Mouse (Mus musculus): ENCODE measurements around the gene BC049352. TPM values are rescaled to one million over a fixed set of nuclear protein-coding genes. Genes with fewer than 3 reads are reported as not detected.

Gene BC049352
- total and polyA plus RNA-seq, 3 experiments: not detected

DNA sequence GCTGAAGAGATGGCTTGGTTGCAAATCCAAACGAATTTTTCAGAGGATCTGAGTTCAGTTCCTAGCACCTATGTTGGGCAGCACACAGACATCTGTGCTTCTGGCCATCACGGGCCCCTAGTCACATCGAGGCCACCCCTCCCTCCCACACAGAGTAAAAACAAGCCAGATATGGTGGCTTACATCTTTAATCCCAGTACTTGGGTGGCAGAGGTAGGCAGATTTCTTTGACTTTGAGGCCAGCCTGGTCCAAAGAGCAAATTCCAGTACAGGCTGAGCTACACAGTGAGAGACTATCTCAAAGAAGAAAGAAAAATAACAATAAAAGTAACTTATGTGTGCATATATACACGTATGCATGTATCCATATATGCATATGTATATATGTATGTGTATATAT is 24.3 kb downstream of the BC049352 start:
- Histone ChIP-seq H3K4me3 (ENCODE audit: control insufficient read depth in 1 of 2, insufficient read depth in 1 of 2, low read depth in 2 of 2, low read length in 2 of 2) (no peak overlapping the region), H3K9me3 (replicated peaks; ENCODE audit: insufficient read depth, low read length) (no peaks in the 10 kb centered on the region), H3K36me3 (ENCODE audit: control insufficient read depth in 1 of 2, insufficient read depth in 2 of 2, low read length in 2 of 2) (peaks cover 0 to 26% of the 10 kb centered on the region in 2 experiments; a peak in 2 of 4 replicates), H3K4me1 (ENCODE audit: control insufficient read depth in 1 of 2, insufficient read depth in 2 of 2, low read length in 2 of 2) (peaks cover 25 to 38% of the 10 kb centered on the region in 2 experiments), H3K9ac (ENCODE audit: control insufficient read depth, low read depth, low read length, poor library complexity, severe bottlenecking) (no peak overlapping the region), H3K27me3 (ENCODE audit: control insufficient read depth in 1 of 2, insufficient read depth in 2 of 2, low read length in 2 of 2) (no peaks in the 10 kb centered on the region), H3K79me2 (ENCODE audit: control insufficient read depth, insufficient read depth, low read length, poor library complexity) (no peaks in the 10 kb centered on the region), H3K27ac (ENCODE audit: control insufficient read depth, low read depth, low read length) (peak overlapping the region; percentile 0; the same call in 1 of the 2 replicates)
- no peak for DNase-seq (ENCODE audit: low read depth, low spot score)
- no peak for TF ChIP-seq UBTF (IDR thresholded peaks at IDR 0.05; ENCODE audit: borderline replicate concordance, insufficient read depth, low read depth, low read length)
- TF ChIP-seq SMC3 (IDR thresholded peaks at IDR 0.05; ENCODE audit: low read depth, low read length): no peak
- no peak for TF ChIP-seq MXI1 (IDR thresholded peaks at IDR 0.05; ENCODE audit: low read depth, low read length)
- TF ChIP-seq TCF12 (IDR thresholded peaks at IDR 0.05; ENCODE audit: low read depth, low read length): no peak
- TF ChIP-seq EP300 (IDR thresholded peaks at IDR 0.05; ENCODE audit: low read depth in 1 of 2, low read length in 2 of 2): no peak
- TF ChIP-seq ELF1 (IDR thresholded peaks at IDR 0.05; ENCODE audit: low read depth, low read length): no peak
- TF ChIP-seq SIN3A (IDR thresholded peaks at IDR 0.05; ENCODE audit: low read length): no peak
- TF ChIP-seq CHD1 (IDR thresholded peaks at IDR 0.05; ENCODE audit: low read depth, low read length): no peak
- no peak for TF ChIP-seq RAD21 (IDR thresholded peaks at IDR 0.05; ENCODE audit: low read depth, low read length)
- no peak for TF ChIP-seq USF2 (IDR thresholded peaks at IDR 0.05; ENCODE audit: borderline replicate concordance in 1 of 2, insufficient read depth in 1 of 2, low read depth in 1 of 2, low read length in 2 of 2)
- no peak for TF ChIP-seq ZKSCAN1 (IDR thresholded peaks at IDR 0.05; ENCODE audit: low read depth, low read length)

DNA sequence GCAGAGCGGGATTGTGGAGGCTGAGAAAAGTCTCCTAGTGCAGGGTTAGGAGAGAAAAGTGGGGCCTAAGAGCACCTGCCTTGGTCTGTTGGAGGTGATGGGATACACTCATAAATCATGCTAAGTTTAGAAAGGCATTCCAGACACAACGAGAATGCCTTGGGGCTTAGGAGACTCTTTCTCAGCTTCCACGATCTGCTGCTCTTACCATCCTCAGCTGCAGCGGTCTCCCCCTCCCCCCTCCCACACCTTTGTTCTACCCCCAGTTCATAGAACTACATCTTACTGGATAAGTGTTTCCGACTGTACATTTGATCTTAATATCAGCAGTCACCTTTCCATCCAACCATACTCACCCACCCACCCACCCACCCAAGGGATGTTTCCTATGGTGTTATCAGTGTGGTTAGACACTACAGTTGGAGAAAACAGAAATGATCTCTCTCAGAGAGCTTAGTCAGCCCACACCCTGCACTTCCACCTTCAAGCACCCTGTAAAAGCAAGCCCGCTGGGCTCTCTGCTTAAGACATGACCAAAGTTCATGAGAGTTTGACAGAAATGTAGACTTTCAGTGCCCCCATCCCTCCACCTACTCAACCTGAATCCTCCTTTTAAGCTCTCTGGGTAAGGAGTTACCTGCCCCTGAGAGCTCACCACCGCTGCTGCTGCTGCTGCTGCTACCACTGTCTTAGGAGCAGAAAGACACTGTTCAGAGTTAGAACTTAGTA is 25.4 kb downstream of the BC049352 start:
- Histone ChIP-seq H3K27ac (ENCODE audit: control insufficient read depth, low read depth, low read length) (peak overlapping the region; percentile 99), H3K27me3 (ENCODE audit: control insufficient read depth in 1 of 2, insufficient read depth in 2 of 2, low read length in 2 of 2) (no peaks in the 10 kb centered on the region), H3K9me3 (replicated peaks; ENCODE audit: insufficient read depth, low read length) (no peaks in the 10 kb centered on the region), H3K4me3 (ENCODE audit: control insufficient read depth in 1 of 2, insufficient read depth in 1 of 2, low read depth in 2 of 2, low read length in 2 of 2) (peak overlapping the region; percentile 39 to 42), H3K9ac (ENCODE audit: control insufficient read depth, low read depth, low read length, poor library complexity, severe bottlenecking) (peak overlapping the region; percentile 70), H3K79me2 (ENCODE audit: control insufficient read depth, insufficient read depth, low read length, poor library complexity) (no peaks in the 10 kb centered on the region), H3K36me3 (ENCODE audit: control insufficient read depth in 1 of 2, insufficient read depth in 2 of 2, low read length in 2 of 2) (peaks cover 0 to 26% of the 10 kb centered on the region in 2 experiments; a peak in 2 of 4 replicates), H3K4me1 (ENCODE audit: control insufficient read depth in 1 of 2, insufficient read depth in 2 of 2, low read length in 2 of 2) (peaks cover 25 to 45% of the 10 kb centered on the region in 2 experiments)
- peak; percentile 92 for DNase-seq (ENCODE audit: low read depth, low spot score)
- TF ChIP-seq CHD1 (IDR thresholded peaks at IDR 0.05; ENCODE audit: low read depth, low read length): no peak
- TF ChIP-seq E2F4 (IDR thresholded peaks at IDR 0.05; ENCODE audit: borderline replicate concordance, low read depth, low read length): no peak
- no peak for TF ChIP-seq ELF1 (IDR thresholded peaks at IDR 0.05; ENCODE audit: low read depth, low read length)
- peak; percentile 63; the same call in 1 of the 2 replicates for TF ChIP-seq MAZ (IDR thresholded peaks at IDR 0.05; ENCODE audit: low read depth, low read length)
- peak; percentile 50; the same call in 1 of the 2 replicates for TF ChIP-seq MYB (IDR thresholded peaks at IDR 0.05; ENCODE audit: low read depth, low read length)
- peak in 1 of 2 experiments; percentile 81; a peak in 2 of 4 replicates for TF ChIP-seq EP300 (IDR thresholded peaks at IDR 0.05; ENCODE audit: low read depth in 1 of 2, low read length in 2 of 2)
- no peak; the same call in 1 of the 2 replicates for TF ChIP-seq CHD2 (IDR thresholded peaks at IDR 0.05; ENCODE audit: low read length)
- peak; percentile 41; the same call in 1 of the 2 replicates for TF ChIP-seq ETS1 (IDR thresholded peaks at IDR 0.05; ENCODE audit: low read depth, low read length)
- peak; percentile 33; the same call in 1 of the 2 replicates for TF ChIP-seq GATA1 (IDR thresholded peaks at IDR 0.05; ENCODE audit: low read depth, low read length)
- TF ChIP-seq ZKSCAN1 (IDR thresholded peaks at IDR 0.05; ENCODE audit: low read depth, low read length): peak; percentile 97
- peak; percentile 63 for TF ChIP-seq NELFE (IDR thresholded peaks at IDR 0.05; ENCODE audit: low read depth, low read length)
- TF ChIP-seq ZMIZ1 (IDR thresholded peaks at IDR 0.05; ENCODE audit: low read depth, low read length): 0 out of 2 replicates have a peak, but pooled peaks have one; percentile 28
- TF ChIP-seq TBP (IDR thresholded peaks at IDR 0.05; ENCODE audit: low read depth, low read length): peak; percentile 65; the same call in 1 of the 2 replicates
- peak in 1 of 2 experiments; percentile 67; a peak in 2 of 4 replicates for TF ChIP-seq POLR2A (IDR thresholded peaks at IDR 0.05; ENCODE audit: control insufficient read depth in 1 of 2, insufficient read depth in 1 of 2, low read depth in 1 of 2, low read length in 2 of 2, poor library complexity in 1 of 2)
- TF ChIP-seq TCF12 (IDR thresholded peaks at IDR 0.05; ENCODE audit: low read depth, low read length): peak; percentile 50
